Mouse (Mus musculus): Measurements from ENCODE around the gene Gramd4. TPM values are rescaled to one million over a fixed set of nuclear protein-coding genes. Genes with fewer than 3 reads are reported as not detected.

The Gramd4 gene
- polyA plus RNA-seq, 1 experiment from 2014 or later = 14.9 TPM

- WGBS = 65% methylated on average over 8 of the region's 8 CpGs
- no peaks in the 10 kb centered on the region for H3K36me3 ChIP-seq (ENCODE audit: insufficient read depth, low read length)
- peaks cover 51% of the 10 kb centered on the region for H3K4me1 ChIP-seq (ENCODE audit: insufficient read depth, low read length)
- no peak overlapping the region for H3K27ac ChIP-seq (ENCODE audit: low read length)
- H3K9ac ChIP-seq (replicated peaks; ENCODE audit: low read length) = no peak overlapping the region
- H3K4me3 ChIP-seq (ENCODE audit: low read length) = no peak overlapping the region
- H3K4me2 ChIP-seq (replicated peaks; ENCODE audit: low read depth, low read length) = no peak overlapping the region
- ATAC-seq (ENCODE audit: low FRiP score, low TSS enrichment) = no peak
- no peaks in the 10 kb centered on the region for H3K27me3 ChIP-seq (ENCODE audit: insufficient read depth, low read length)
- no peaks in the 10 kb centered on the region for H3K9me3 ChIP-seq (ENCODE audit: low read length)
Measured at GRCm38 (mm10) chr15:86076378-86076777, 18.9 kb downstream of the Gramd4 start.

GRCm38 (mm10) chr15:86077934-86078333, 20.4 kb downstream of the Gramd4 start:
- 65% methylated on average over 5 of the region's 5 CpGs for WGBS
- H3K4me1 ChIP-seq (ENCODE audit: insufficient read depth, low read length) = peaks cover 67% of the 10 kb centered on the region
- no peaks in the 10 kb centered on the region for H3K27me3 ChIP-seq (ENCODE audit: insufficient read depth, low read length)
- no peaks in the 10 kb centered on the region for H3K36me3 ChIP-seq (ENCODE audit: insufficient read depth, low read length)
- no peak for ATAC-seq (ENCODE audit: low FRiP score, low TSS enrichment)
- H3K9me3 ChIP-seq (ENCODE audit: low read length) = no peaks in the 10 kb centered on the region
- H3K4me3 ChIP-seq (ENCODE audit: low read length) = no peak overlapping the region
- H3K27ac ChIP-seq (ENCODE audit: low read length) = no peak overlapping the region
- H3K9ac ChIP-seq (replicated peaks; ENCODE audit: low read length) = no peak overlapping the region
- H3K4me2 ChIP-seq (replicated peaks; ENCODE audit: low read depth, low read length) = no peak overlapping the region

GRCm38 (mm10) chr15:86078481-86079216, 21.2 kb downstream of the Gramd4 start:
- H3K4me2 ChIP-seq (replicated peaks; ENCODE audit: low read depth, low read length) = no peak overlapping the region
- H3K27me3 ChIP-seq (ENCODE audit: insufficient read depth, low read length) = no peaks in the 10 kb centered on the region
- H3K9ac ChIP-seq (replicated peaks; ENCODE audit: low read length) = no peak overlapping the region
- peak overlapping the region; percentile 52; the same call in 1 of the 2 replicates for H3K27ac ChIP-seq (ENCODE audit: low read length)
- peaks cover 74% of the 10 kb centered on the region for H3K4me1 ChIP-seq (ENCODE audit: insufficient read depth, low read length)
- WGBS = 28% methylated on average over 18 of the region's 18 CpGs
- no peaks in the 10 kb centered on the region for H3K36me3 ChIP-seq (ENCODE audit: insufficient read depth, low read length)
- no peak overlapping the region for H3K4me3 ChIP-seq (ENCODE audit: low read length)
- peak; percentile 17; the same call in 1 of the 2 replicates for ATAC-seq (ENCODE audit: low FRiP score, low TSS enrichment)
- no peaks in the 10 kb centered on the region for H3K9me3 ChIP-seq (ENCODE audit: low read length)

- Histone ChIP-seq H3K9ac (replicated peaks; ENCODE audit: low read length) (no peak overlapping the region), H3K4me2 (replicated peaks; ENCODE audit: low read depth, low read length) (no peak overlapping the region), H3K9me3 (ENCODE audit: low read length) (no peaks in the 10 kb centered on the region), H3K27ac (ENCODE audit: low read length) (peak overlapping the region; percentile 52; the same call in 1 of the 2 replicates), H3K4me3 (ENCODE audit: low read length) (no peak overlapping the region), H3K4me1 (ENCODE audit: insufficient read depth, low read length) (peaks cover 76% of the 10 kb centered on the region), H3K36me3 (ENCODE audit: insufficient read depth, low read length) (no peaks in the 10 kb centered on the region), H3K27me3 (ENCODE audit: insufficient read depth, low read length) (no peaks in the 10 kb centered on the region)
- no peak for ATAC-seq (ENCODE audit: low FRiP score, low TSS enrichment)
- 62% methylated on average over 5 of the region's 5 CpGs for WGBS
Measured at GRCm38 (mm10) chr15:86079467-86079866, 22.0 kb downstream of the Gramd4 start.

- Histone ChIP-seq H3K4me3 (ENCODE audit: low read length) (no peak overlapping the region), H3K9me3 (ENCODE audit: low read length) (no peaks in the 10 kb centered on the region), H3K36me3 (ENCODE audit: insufficient read depth, low read length) (no peaks in the 10 kb centered on the region), H3K4me1 (ENCODE audit: insufficient read depth, low read length) (peaks cover 78% of the 10 kb centered on the region), H3K9ac (replicated peaks; ENCODE audit: low read length) (no peak overlapping the region), H3K27ac (ENCODE audit: low read length) (peak overlapping the region; percentile 52; the same call in 1 of the 2 replicates), H3K4me2 (replicated peaks; ENCODE audit: low read depth, low read length) (no peak overlapping the region), H3K27me3 (ENCODE audit: insufficient read depth, low read length) (no peaks in the 10 kb centered on the region)
- 52% methylated on average over 4 of the region's 4 CpGs for WGBS
- no peak for ATAC-seq (ENCODE audit: low FRiP score, low TSS enrichment)
Measured at GRCm38 (mm10) chr15:86079876-86080275, 22.4 kb downstream of the Gramd4 start.

- ATAC-seq (ENCODE audit: low FRiP score, low TSS enrichment) = no peak
- no peaks in the 10 kb centered on the region for H3K36me3 ChIP-seq (ENCODE audit: insufficient read depth, low read length)
- no peak overlapping the region for H3K4me3 ChIP-seq (ENCODE audit: low read length)
- H3K4me2 ChIP-seq (replicated peaks; ENCODE audit: low read depth, low read length) = no peak overlapping the region
- H3K27ac ChIP-seq (ENCODE audit: low read length) = no peak overlapping the region
- no peaks in the 10 kb centered on the region for H3K9me3 ChIP-seq (ENCODE audit: low read length)
- peaks cover 82% of the 10 kb centered on the region for H3K4me1 ChIP-seq (ENCODE audit: insufficient read depth, low read length)
- WGBS = 86% methylated on average over 1 of the region's 1 CpGs
- no peak overlapping the region for H3K9ac ChIP-seq (replicated peaks; ENCODE audit: low read length)
- no peaks in the 10 kb centered on the region for H3K27me3 ChIP-seq (ENCODE audit: insufficient read depth, low read length)
Measured at GRCm38 (mm10) chr15:86080408-86080807, 22.9 kb downstream of the Gramd4 start.

GRCm38 (mm10) chr15:86081654-86082053, 24.2 kb downstream of the Gramd4 start:
- Histone ChIP-seq H3K27ac (ENCODE audit: low read length) (peak overlapping the region; percentile 19; the same call in 1 of the 2 replicates), H3K36me3 (ENCODE audit: insufficient read depth, low read length) (no peaks in the 10 kb centered on the region), H3K9ac (replicated peaks; ENCODE audit: low read length) (no peak overlapping the region), H3K4me2 (replicated peaks; ENCODE audit: low read depth, low read length) (no peak overlapping the region), H3K27me3 (ENCODE audit: insufficient read depth, low read length) (no peaks in the 10 kb centered on the region), H3K4me1 (ENCODE audit: insufficient read depth, low read length) (peaks cover 83% of the 10 kb centered on the region), H3K9me3 (ENCODE audit: low read length) (no peaks in the 10 kb centered on the region), H3K4me3 (ENCODE audit: low read length) (no peak overlapping the region)
- WGBS = 39% methylated on average over 12 of the region's 12 CpGs
- ATAC-seq (ENCODE audit: low FRiP score, low TSS enrichment) = no peak

- Histone ChIP-seq H3K4me1 (ENCODE audit: insufficient read depth, low read length) (peaks cover 89% of the 10 kb centered on the region), H3K4me3 (ENCODE audit: low read length) (no peak overlapping the region), H3K4me2 (replicated peaks; ENCODE audit: low read depth, low read length) (no peak overlapping the region), H3K9ac (replicated peaks; ENCODE audit: low read length) (no peak overlapping the region), H3K27me3 (ENCODE audit: insufficient read depth, low read length) (no peaks in the 10 kb centered on the region), H3K36me3 (ENCODE audit: insufficient read depth, low read length) (no peaks in the 10 kb centered on the region), H3K27ac (ENCODE audit: low read length) (no peak overlapping the region; the same call in 1 of the 2 replicates), H3K9me3 (ENCODE audit: low read length) (no peaks in the 10 kb centered on the region)
- ATAC-seq (ENCODE audit: low FRiP score, low TSS enrichment) = no peak
- WGBS = 68% methylated on average over 11 of the region's 11 CpGs
Measured at GRCm38 (mm10) chr15:86082551-86082961, 25.1 kb downstream of the Gramd4 start.

GRCm38 (mm10) chr15:86083261-86083741, 25.8 kb downstream of the Gramd4 start:
- ATAC-seq (ENCODE audit: low FRiP score, low TSS enrichment) = no peak
- 0 out of 2 replicates have a peak overlapping the region, but pooled peaks have one; percentile 32 for H3K9ac ChIP-seq (replicated peaks; ENCODE audit: low read length)

More at GRCm38 (mm10) chr15:86083261-86083741, 25.8 kb downstream of the Gramd4 start:
- Histone ChIP-seq H3K27ac (ENCODE audit: low read length) (0 out of 2 replicates have a peak overlapping the region, but pooled peaks have one; percentile 17), H3K36me3 (ENCODE audit: insufficient read depth, low read length) (no peaks in the 10 kb centered on the region), H3K4me2 (replicated peaks; ENCODE audit: low read depth, low read length) (no peak overlapping the region), H3K9me3 (ENCODE audit: low read length) (no peaks in the 10 kb centered on the region), H3K4me3 (ENCODE audit: low read length) (no peak overlapping the region), H3K27me3 (ENCODE audit: insufficient read depth, low read length) (no peaks in the 10 kb centered on the region), H3K4me1 (ENCODE audit: insufficient read depth, low read length) (peaks cover 90% of the 10 kb centered on the region)
- WGBS = 23% methylated on average over 6 of the region's 6 CpGs

Data from kidney, embryonic 16.5 days (tissue).